20 mouse cellular contexts compared by ENCODE assay signal in genomic region chr3:41908952-41909351, GRCm38 (mm10).
A peak's percentile ranks its signal among the peaks of the same experiment; 100 is the strongest.
DNase-seq lines count a peak whose midpoint lies in the region; ATAC-seq and TF ChIP-seq lines count a peak whose summit lies in the region.
"Had no signal": no experiment of that assay in that cellular context is flagged by ENCODE, and none has a peak within 500 bp of the region (broad histone marks: within the 10 kb centered on the region; RNA-seq: fewer than 3 reads in every experiment).

No protein-coding gene starts in this region.

- no peak overlapping the region for H3K9ac ChIP-seq in midbrain, postnatal 0 days (replicated peaks; ENCODE audit: low read length, poor library complexity, severe bottlenecking)
- no peak overlapping the region for H3K9ac ChIP-seq in midbrain, embryonic 11.5 days (ENCODE audit: low read length)
- H3K9ac ChIP-seq: embryonic facial prominence, embryonic 12.5 days; forebrain, embryonic 13.5 days; forebrain, embryonic 15.5 days had no signal

- H3K27me3 ChIP-seq in midbrain, postnatal 0 days (ENCODE audit: insufficient read depth, low read length) = no peaks in the 10 kb centered on the region
- H3K27me3 ChIP-seq in midbrain, embryonic 11.5 days (ENCODE audit: control insufficient read depth, insufficient read depth, low read length) = no peaks in the 10 kb centered on the region
- H3K27me3 ChIP-seq: embryonic facial prominence, embryonic 12.5 days; forebrain, embryonic 13.5 days; forebrain, embryonic 15.5 days had no signal

- H3K9me3 ChIP-seq in midbrain, postnatal 0 days (ENCODE audit: low read length) = no peaks in the 10 kb centered on the region
- H3K9me3 ChIP-seq in midbrain, embryonic 11.5 days (ENCODE audit: control insufficient read depth, low read length) = no peaks in the 10 kb centered on the region
- H3K9me3 ChIP-seq: embryonic facial prominence, embryonic 10.5 days; embryonic facial prominence, embryonic 12.5 days; forebrain, embryonic 13.5 days; forebrain, embryonic 15.5 days had no signal

- H3K4me1 ChIP-seq in midbrain, postnatal 0 days (ENCODE audit: insufficient read depth, low read length) = no peaks in the 10 kb centered on the region
- no peaks in the 10 kb centered on the region for H3K4me1 ChIP-seq in midbrain, embryonic 11.5 days (ENCODE audit: control insufficient read depth, insufficient read depth, low read length)
- H3K4me1 ChIP-seq: embryonic facial prominence, embryonic 10.5 days; embryonic facial prominence, embryonic 12.5 days; forebrain, embryonic 13.5 days; forebrain, embryonic 15.5 days had no signal

- H3K4me3 ChIP-seq in midbrain, postnatal 0 days (ENCODE audit: low read depth, low read length) = no peak overlapping the region
- H3K4me3 ChIP-seq in midbrain, embryonic 11.5 days (ENCODE audit: low read depth, low read length) = no peak overlapping the region
- H3K4me3 ChIP-seq: embryonic facial prominence, embryonic 10.5 days; embryonic facial prominence, embryonic 12.5 days; forebrain, embryonic 13.5 days; forebrain, embryonic 15.5 days had no signal

- TF ChIP-seq CTCF in midbrain, postnatal 0 days (IDR thresholded peaks at IDR 0.05) = no peak

- no peak overlapping the region for H3K27ac ChIP-seq in midbrain, postnatal 0 days (ENCODE audit: low read depth, low read length)
- H3K27ac ChIP-seq in midbrain, embryonic 11.5 days (ENCODE audit: low read depth, low read length) = no peak overlapping the region
- H3K27ac ChIP-seq: embryonic facial prominence, embryonic 10.5 days; embryonic facial prominence, embryonic 12.5 days; forebrain, embryonic 13.5 days; forebrain, embryonic 15.5 days had no signal

- 77% methylated on average over 6 of the region's 6 CpGs for WGBS in midbrain, postnatal 0 days
- 92% methylated on average over 6 of the region's 6 CpGs for WGBS in midbrain, embryonic 11.5 days

- H3K4me2 ChIP-seq in midbrain, postnatal 0 days (ENCODE audit: low read depth, low read length, poor library complexity, severe bottlenecking) = no peak overlapping the region
- H3K4me2 ChIP-seq in midbrain, embryonic 11.5 days = no peak overlapping the region
- H3K4me2 ChIP-seq: embryonic facial prominence, embryonic 12.5 days; forebrain, embryonic 13.5 days; forebrain, embryonic 15.5 days had no signal

- ATAC-seq in frontal cortex, adult (ENCODE audit: low TSS enrichment) = peak; percentile 94
- no peak for ATAC-seq in midbrain, postnatal 0 days (ENCODE audit: low FRiP score)
- ATAC-seq in midbrain, embryonic 11.5 days (ENCODE audit: low FRiP score) = no peak
- ATAC-seq: forebrain, embryonic 13.5 days; forebrain, embryonic 15.5 days had no signal

- no peaks in the 10 kb centered on the region for H3K36me3 ChIP-seq in midbrain, postnatal 0 days (ENCODE audit: insufficient read depth, low read length)
- H3K36me3 ChIP-seq in midbrain, embryonic 11.5 days (ENCODE audit: control insufficient read depth, insufficient read depth, low read length) = no peaks in the 10 kb centered on the region
- H3K36me3 ChIP-seq: embryonic facial prominence, embryonic 10.5 days; embryonic facial prominence, embryonic 12.5 days; forebrain, embryonic 15.5 days had no signal

- DNase-seq in frontal cortex, postnatal 25 days (ENCODE audit: low spot score in 2 of 2) = no peak
- peak; percentile 6 to 41 for DNase-seq in frontal cortex, postnatal 36 days (ENCODE audit: low spot score in 2 of 2)
- DNase-seq in frontal cortex, postnatal 14 days (ENCODE audit: low spot score in 2 of 2) = no peak
- DNase-seq in midbrain, postnatal 0 days (ENCODE audit: low spot score) = peak; percentile 2
- no peak for DNase-seq in midbrain, embryonic 11.5 days (ENCODE audit: low spot score, missing footprints)
- DNase-seq in telencephalon, adult 2 months (ENCODE audit: low read depth, low spot score) = peak; percentile 35
- no peak for DNase-seq in kidney, postnatal 14 days
- DNase-seq: adrenal gland, adult 2 months; adrenal gland, postnatal 10 days; adrenal gland, postnatal 25 days; cerebellum, adult 11-12 months; cerebellum, adult 2 months; cerebellum, adult 9-10 months; cerebellum, postnatal 10 days; cerebellum, postnatal 25 days had no signal

Comparison
In these comparisons a context has a peak if more than half of its experiments do, and no peak if none do; other contexts are left out.
1. DNase-seq: peak in frontal cortex, postnatal 36 days (2 of 2), midbrain, postnatal 0 days (single experiment) and telencephalon, adult 2 months (single experiment); none in frontal cortex, postnatal 25 days (0 of 2), frontal cortex, postnatal 14 days (0 of 2), midbrain, embryonic 11.5 days (single experiment) and kidney, postnatal 14 days (single experiment).